Mouse (Mus musculus) liver, adult 2 months (tissue): ENCODE results near the gene Hbb-bs. TPM values are rescaled to one million over a fixed set of nuclear protein-coding genes. Genes with fewer than 3 reads are reported as not detected.
A peak's percentile ranks its signal among the peaks of the same experiment; 100 is the strongest.
"Not testable (repeated sequence)": the region's sequence is repeated elsewhere in the genome, so short reads cannot be mapped to it uniquely, and the experiment has no call there.

Source experiments
- DNase-seq: peaks from one replicate; pipeline ENCODE4 v3.0.0-alpha.2; 2011; ENCODE audit warnings: low read depth, low spot score; ENCODE audit errors: extremely low read depth
- H3K27ac ChIP-seq: fragments of 200-500 bp; replicated peaks from 2 replicates; pipeline ENCODE4 v1.5.1; 2012; ENCODE audit warnings: low read depth, mild to moderate bottlenecking, control low read depth, inconsistent platforms, low read length; ENCODE audit not compliant: insufficient read depth
- H3K27me3 ChIP-seq: fragments of 200-500 bp; 2 replicates; pipeline ENCODE4 v1.6.1; 2012; ENCODE audit warnings: mild to moderate bottlenecking, moderate library complexity, low read length, inconsistent platforms; ENCODE audit not compliant: control insufficient read depth, insufficient read depth
- H3K36me3 ChIP-seq: fragments of 200-500 bp; 2 replicates; pipeline ENCODE4 v1.6.1; 2012; ENCODE audit warnings: low read length, inconsistent platforms; ENCODE audit not compliant: control insufficient read depth, insufficient read depth
- H3K4me1 ChIP-seq: fragments of 200-500 bp; 2 replicates; pipeline ENCODE4 v1.6.1; 2011; ENCODE audit warnings: low read length; ENCODE audit not compliant: control insufficient read depth, insufficient read depth
- H3K4me3 ChIP-seq: fragments of 200-500 bp; 2 replicates; pipeline ENCODE4 v1.5.1; 2011; ENCODE audit warnings: low read depth, mild to moderate bottlenecking, control low read depth, low read length, moderate library complexity; ENCODE audit not compliant: insufficient read depth
- H3K79me2 ChIP-seq: fragments of 200-500 bp; 2 replicates; pipeline ENCODE4 v1.6.1; 2012; ENCODE audit warnings: inconsistent platforms, mild to moderate bottlenecking, low read length, moderate library complexity; ENCODE audit not compliant: control insufficient read depth, insufficient read depth
- H3K9ac ChIP-seq: fragments of 200-500 bp; 2 replicates; pipeline ENCODE4 v1.6.1; 2012; ENCODE audit warnings: low read depth, mild to moderate bottlenecking, control low read depth, inconsistent platforms, low read length
- CTCF ChIP-seq: fragments of 200-500 bp; IDR thresholded peaks from 2 replicates; pipeline ENCODE4 v1.5.1; 2011; ENCODE audit warnings: low read depth, low read length, control low read depth
- POLR2A ChIP-seq: fragments of 200-500 bp; IDR thresholded peaks from 2 replicates; pipeline ENCODE4 v1.6.1; 2011; ENCODE audit warnings: low read length, control low read depth; ENCODE audit not compliant: insufficient read depth; ENCODE audit errors: extremely low read depth
- WGBS: fragments of 180-500 bp; shearing (Covaris S2); methylation state at CpG from one replicate; pipeline ENCODE4 v1.1.7; 2018; 5-methylcytosine and 5-hydroxymethylcytosine counted together
- polyA plus RNA-seq: library from polyadenylated mRNA; depleted of rRNA; stranded (reverse); fragments of >200 nt; gene quantifications from 2 replicates; pipeline ENCODE4 v1.2.3, GENCODE M21; 2012
- total RNA-seq: library from RNA; depleted of rRNA; stranded (reverse); fragments of >200 nt; gene quantifications from 2 replicates; pipeline ENCODE4 v1.2.3, GENCODE M21; 2014

The Hbb-bs gene
- total and polyA plus RNA-seq, 2 experiments: 760 to 848 TPM

GRCm38 (mm10) chr7:103809801-103810155, 18.1 kb downstream of the Hbb-bs start:
- no peak overlapping the region for H3K9ac ChIP-seq
- DNase-seq: no peak
- H3K27ac ChIP-seq: no peak overlapping the region
- H3K4me3 ChIP-seq: no peak overlapping the region
- H3K79me2 ChIP-seq: no peaks in the 10 kb centered on the region
- TF ChIP-seq CTCF (no peak), POLR2A (no peak)
- no peaks in the 10 kb centered on the region for H3K36me3 ChIP-seq
- WGBS: 67% methylated on average over 1 of the region's 1 CpGs
- H3K4me1 ChIP-seq: no peaks in the 10 kb centered on the region
- H3K27me3 ChIP-seq: no peaks in the 10 kb centered on the region

GRCm38 (mm10) chr7:103808971-103809800, 18.7 kb downstream of the Hbb-bs start:
- Histone ChIP-seq H3K4me1 (no peaks in the 10 kb centered on the region), H3K27ac (no peak overlapping the region), H3K79me2 (no peaks in the 10 kb centered on the region), H3K9ac (no peak overlapping the region), H3K4me3 (no peak overlapping the region), H3K27me3 (no peaks in the 10 kb centered on the region), H3K36me3 (no peaks in the 10 kb centered on the region)
- no peak for TF ChIP-seq POLR2A
- TF ChIP-seq CTCF: no peak
- 44% methylated on average over 5 of the region's 5 CpGs for WGBS
- no peak for DNase-seq

- not testable (repeated sequence) for H3K4me3 ChIP-seq, H3K9ac ChIP-seq, DNase-seq, H3K79me2 ChIP-seq, H3K4me1 ChIP-seq, H3K27ac ChIP-seq, H3K27me3 ChIP-seq, H3K36me3 ChIP-seq
- 44% methylated on average over 2 of the region's 2 CpGs for WGBS
Measured at GRCm38 (mm10) chr7:103808120-103808519, 19.8 kb downstream of the Hbb-bs start.

- H3K4me3 ChIP-seq: no peak overlapping the region
- 72% methylated on average over 1 of the region's 1 CpGs for WGBS
- no peaks in the 10 kb centered on the region for H3K36me3 ChIP-seq
- H3K27me3 ChIP-seq: no peaks in the 10 kb centered on the region
- TF ChIP-seq POLR2A (no peak), CTCF (peak; percentile 36)
- H3K27ac ChIP-seq: no peak overlapping the region
- H3K79me2 ChIP-seq: no peaks in the 10 kb centered on the region
- H3K9ac ChIP-seq: no peak overlapping the region
- no peaks in the 10 kb centered on the region for H3K4me1 ChIP-seq
- peak; percentile 29 for DNase-seq
Measured at GRCm38 (mm10) chr7:103806856-103807255, 21.0 kb downstream of the Hbb-bs start.

- DNase-seq: peak; percentile 5
- 21% methylated on average over 4 of the region's 4 CpGs for WGBS
- TF ChIP-seq POLR2A: no peak
- TF ChIP-seq CTCF: no peak
- Histone ChIP-seq H3K27ac (no peak overlapping the region), H3K36me3 (no peaks in the 10 kb centered on the region), H3K4me3 (no peak overlapping the region), H3K79me2 (no peaks in the 10 kb centered on the region), H3K4me1 (no peaks in the 10 kb centered on the region), H3K27me3 (no peaks in the 10 kb centered on the region), H3K9ac (no peak overlapping the region)
Measured at GRCm38 (mm10) chr7:103792669-103793388, 35.1 kb downstream of the Hbb-bs start.

GRCm38 (mm10) chr7:103791721-103792120, 36.2 kb downstream of the Hbb-bs start, which contains the start of gene Olfr67:
Gene Olfr67 (minus strand): TSS chr7:103791821.
- Histone ChIP-seq H3K79me2 (no peaks in the 10 kb centered on the region), H3K27ac (no peak within 1 kb of the TSS), H3K36me3 (no peaks in the 10 kb centered on the region), H3K9ac (no peak within 1 kb of the TSS), H3K4me1 (no peaks in the 10 kb centered on the region), H3K27me3 (no peaks in the 10 kb centered on the region), H3K4me3 (no peak within 1 kb of the TSS)
- 65% methylated on average over 3 of the region's 3 CpGs for WGBS
- DNase-seq: no peak
- TF ChIP-seq POLR2A (no peak), CTCF (no peak)
